Mouse (Mus musculus): ENCODE results near the gene Crb3. TPM values are rescaled to one million over a fixed set of nuclear protein-coding genes. Genes with fewer than 3 reads are reported as not detected.
A peak's percentile ranks its signal among the peaks of the same experiment; 100 is the strongest.
"Not testable (repeated sequence)": the region's sequence is repeated elsewhere in the genome, so short reads cannot be mapped to it uniquely, and the experiment has no call there.

Crb3 gene
- total and polyA plus RNA-seq, 2 experiments = 21.9 to 45.6 TPM

DNA sequence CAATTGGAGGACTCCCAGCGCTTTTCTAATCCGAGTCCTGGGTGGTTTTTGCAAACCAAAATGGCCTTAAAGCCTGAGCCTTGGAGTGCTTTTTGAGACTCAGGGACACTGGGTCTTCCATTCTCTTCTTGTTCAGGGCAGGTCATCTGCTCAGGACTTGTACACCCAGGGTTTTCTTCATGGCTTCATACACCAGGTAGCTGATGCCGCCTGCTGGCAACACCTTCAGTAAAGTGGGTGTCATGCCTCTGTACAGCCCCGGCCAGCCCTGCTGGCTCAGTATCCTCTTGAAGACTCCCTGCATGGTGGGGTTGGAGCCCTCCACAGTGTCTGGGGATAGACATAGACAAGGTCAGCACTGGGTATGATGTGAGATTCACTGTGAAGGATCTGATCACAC, 26.1 kb upstream of the Crb3 start:
- Histone ChIP-seq H3K79me2 (ENCODE audit: control insufficient read depth, insufficient read depth, low read length) (peaks cover 8% of the 10 kb centered on the region), H3K4me1 (ENCODE audit: control insufficient read depth, insufficient read depth, low read length) (peaks cover 8% of the 10 kb centered on the region; the same call in 1 of the 2 replicates), H3K36me3 (ENCODE audit: control insufficient read depth, insufficient read depth, low read length) (no peaks in the 10 kb centered on the region), H3K27me3 (ENCODE audit: control insufficient read depth, insufficient read depth, low read length) (no peaks in the 10 kb centered on the region), H3K9ac (ENCODE audit: low read depth, low read length) (no peak overlapping the region), H3K27ac (replicated peaks; ENCODE audit: insufficient read depth, low read depth, low read length) (no peak overlapping the region), H3K4me3 (ENCODE audit: insufficient read depth, low read depth, low read length) (no peak overlapping the region)
- no peak for TF ChIP-seq POLR2A (IDR thresholded peaks at IDR 0.05; ENCODE audit: extremely low read depth, insufficient read depth, low read length)
- TF ChIP-seq CTCF (IDR thresholded peaks at IDR 0.05; ENCODE audit: low read depth, low read length) = no peak
- WGBS = 94% methylated on average over 4 of the region's 4 CpGs
- DNase-seq (ENCODE audit: extremely low read depth, low read depth, low spot score) = no peak

DNA sequence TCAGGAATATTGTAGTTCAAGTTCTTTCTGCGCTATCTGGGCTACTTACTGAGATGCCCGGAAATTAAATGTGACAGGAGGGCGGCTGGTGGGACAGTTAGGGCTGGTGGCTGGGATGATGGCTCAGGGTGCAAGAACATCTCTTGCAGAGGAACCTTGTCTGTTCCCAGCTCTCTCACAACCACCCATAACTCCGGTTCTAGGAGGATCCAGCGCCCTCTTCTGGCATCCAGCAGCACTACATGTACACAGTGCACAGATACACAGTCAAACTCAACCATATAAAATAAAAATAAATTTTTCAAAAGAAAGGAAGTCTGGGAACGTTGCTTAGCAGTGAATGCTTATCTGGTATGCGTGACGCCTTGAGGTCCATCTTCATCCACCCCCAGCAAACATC, 19.9 kb upstream of the Crb3 start:
- Histone ChIP-seq H3K27ac (replicated peaks; ENCODE audit: insufficient read depth, low read depth, low read length) (no peak overlapping the region), H3K9ac (ENCODE audit: low read depth, low read length) (no peak overlapping the region), H3K4me1 (ENCODE audit: control insufficient read depth, insufficient read depth, low read length) (no peaks in the 10 kb centered on the region), H3K27me3 (ENCODE audit: control insufficient read depth, insufficient read depth, low read length) (no peaks in the 10 kb centered on the region; the same call in 1 of the 2 replicates), H3K4me3 (ENCODE audit: insufficient read depth, low read depth, low read length) (no peak overlapping the region), H3K79me2 (ENCODE audit: control insufficient read depth, insufficient read depth, low read length) (no peaks in the 10 kb centered on the region), H3K36me3 (ENCODE audit: control insufficient read depth, insufficient read depth, low read length) (no peaks in the 10 kb centered on the region)
- TF ChIP-seq POLR2A (IDR thresholded peaks at IDR 0.05; ENCODE audit: extremely low read depth, insufficient read depth, low read length) (no peak), CTCF (IDR thresholded peaks at IDR 0.05; ENCODE audit: low read depth, low read length) (peak; percentile 21; the same call in 1 of the 2 replicates)
- no peak for DNase-seq (ENCODE audit: extremely low read depth, low read depth, low spot score)
- WGBS = 47% methylated on average over 8 of the region's 8 CpGs

DNA sequence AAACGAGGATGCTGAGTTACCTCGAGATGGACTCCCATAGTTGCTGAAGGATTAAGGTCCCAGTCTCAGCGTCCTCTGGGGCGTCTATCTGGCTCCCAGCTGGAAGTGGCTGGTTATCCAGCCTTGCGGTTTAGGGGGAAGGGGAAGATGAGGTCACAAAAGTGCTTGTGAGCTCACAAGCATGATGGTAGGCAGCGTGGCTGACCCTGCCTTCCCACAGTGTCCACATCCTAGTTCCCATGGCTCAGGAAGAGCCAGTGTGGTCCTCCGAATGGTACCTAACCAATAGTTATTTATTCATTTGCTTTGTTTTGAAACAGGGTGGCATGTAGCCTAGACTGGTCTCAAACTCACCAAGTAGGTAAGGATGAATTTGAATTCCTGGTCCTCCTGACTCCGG, 17.4 kb upstream of the Crb3 start, which contains the start of gene Slc25a41:
Gene Slc25a41 (minus strand): TSS at position 101 of the 400 bp plus-strand sequence.
- TF ChIP-seq CTCF (IDR thresholded peaks at IDR 0.05; ENCODE audit: low read depth, low read length) (no peak), POLR2A (IDR thresholded peaks at IDR 0.05; ENCODE audit: extremely low read depth, insufficient read depth, low read length) (no peak)
- H3K4me1 ChIP-seq (ENCODE audit: control insufficient read depth, insufficient read depth, low read length) = no peaks in the 10 kb centered on the region
- no peak within 1 kb of the TSS for H3K9ac ChIP-seq (ENCODE audit: low read depth, low read length)
- DNase-seq (ENCODE audit: extremely low read depth, low read depth, low spot score) = no peak
- H3K36me3 ChIP-seq (ENCODE audit: control insufficient read depth, insufficient read depth, low read length) = peaks cover 6% of the 10 kb centered on the region; the same call in 1 of the 2 replicates
- H3K27ac ChIP-seq (replicated peaks; ENCODE audit: insufficient read depth, low read depth, low read length) = no peak within 1 kb of the TSS
- H3K79me2 ChIP-seq (ENCODE audit: control insufficient read depth, insufficient read depth, low read length) = no peaks in the 10 kb centered on the region
- 79% methylated on average over 8 of the region's 8 CpGs for WGBS
- H3K4me3 ChIP-seq (ENCODE audit: insufficient read depth, low read depth, low read length) = no peak within 1 kb of the TSS
- no peaks in the 10 kb centered on the region; the same call in 1 of the 2 replicates for H3K27me3 ChIP-seq (ENCODE audit: control insufficient read depth, insufficient read depth, low read length)

DNA sequence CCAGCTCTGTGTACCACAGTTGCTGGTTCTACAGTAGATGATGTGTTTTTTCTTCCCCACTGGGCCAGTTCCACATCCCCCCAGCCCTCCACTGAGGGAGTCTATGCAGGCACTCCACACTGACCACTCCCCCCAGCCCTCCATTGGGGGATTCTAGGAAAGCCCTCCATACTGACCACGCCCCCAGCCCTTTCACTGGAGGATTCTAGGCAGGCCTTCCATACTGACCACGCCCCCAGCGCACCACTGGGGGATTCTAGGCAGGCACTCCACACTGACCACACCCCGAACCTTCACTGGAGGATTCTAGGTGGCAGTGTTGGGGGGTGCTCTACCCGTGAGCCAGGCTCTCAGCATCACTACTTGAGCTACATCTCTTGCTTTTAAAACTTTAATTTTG, 11.5 kb upstream of the Crb3 start:
- Histone ChIP-seq H3K79me2 (ENCODE audit: control insufficient read depth, insufficient read depth, low read length) (no peaks in the 10 kb centered on the region), H3K27me3 (ENCODE audit: control insufficient read depth, insufficient read depth, low read length) (no peaks in the 10 kb centered on the region), H3K4me1 (ENCODE audit: control insufficient read depth, insufficient read depth, low read length) (no peaks in the 10 kb centered on the region), H3K9ac (ENCODE audit: low read depth, low read length) (no peak overlapping the region), H3K4me3 (ENCODE audit: insufficient read depth, low read depth, low read length) (no peak overlapping the region), H3K27ac (replicated peaks; ENCODE audit: insufficient read depth, low read depth, low read length) (no peak overlapping the region), H3K36me3 (ENCODE audit: control insufficient read depth, insufficient read depth, low read length) (peaks cover 22% of the 10 kb centered on the region)
- no peak for DNase-seq (ENCODE audit: extremely low read depth, low read depth, low spot score)
- 86% methylated on average over 5 of the region's 5 CpGs for WGBS
- TF ChIP-seq POLR2A (IDR thresholded peaks at IDR 0.05; ENCODE audit: extremely low read depth, insufficient read depth, low read length) (no peak), CTCF (IDR thresholded peaks at IDR 0.05; ENCODE audit: low read depth, low read length) (no peak)

DNA sequence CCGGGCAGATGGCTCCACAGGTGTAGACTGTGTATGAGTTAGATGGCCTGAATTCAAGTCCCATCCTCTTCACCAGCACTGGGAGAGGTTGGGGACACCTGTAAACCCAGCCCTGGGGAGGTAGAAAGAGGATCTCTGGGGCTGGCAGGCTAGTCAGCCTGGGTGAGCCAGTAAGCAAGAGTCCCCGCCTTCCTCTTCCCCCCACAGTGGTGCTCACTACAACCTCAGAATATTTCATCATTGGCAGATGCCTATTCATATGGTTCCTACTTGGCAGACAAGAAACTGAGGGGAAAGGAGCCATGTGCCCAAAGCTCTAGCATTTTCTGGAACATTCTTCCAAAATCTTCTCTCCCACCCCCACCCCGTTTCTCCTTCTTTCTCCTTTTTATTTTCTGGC, 10.1 kb upstream of the Crb3 start:
- Histone ChIP-seq H3K27ac (replicated peaks; ENCODE audit: insufficient read depth, low read depth, low read length) (no peak overlapping the region), H3K4me1 (ENCODE audit: control insufficient read depth, insufficient read depth, low read length) (no peaks in the 10 kb centered on the region), H3K4me3 (ENCODE audit: insufficient read depth, low read depth, low read length) (no peak overlapping the region), H3K9ac (ENCODE audit: low read depth, low read length) (no peak overlapping the region), H3K36me3 (ENCODE audit: control insufficient read depth, insufficient read depth, low read length) (peaks cover 35% of the 10 kb centered on the region), H3K79me2 (ENCODE audit: control insufficient read depth, insufficient read depth, low read length) (no peaks in the 10 kb centered on the region), H3K27me3 (ENCODE audit: control insufficient read depth, insufficient read depth, low read length) (no peaks in the 10 kb centered on the region)
- TF ChIP-seq POLR2A (IDR thresholded peaks at IDR 0.05; ENCODE audit: extremely low read depth, insufficient read depth, low read length) (no peak), CTCF (IDR thresholded peaks at IDR 0.05; ENCODE audit: low read depth, low read length) (no peak)
- no peak for DNase-seq (ENCODE audit: extremely low read depth, low read depth, low spot score)
- 93% methylated on average over 3 of the region's 3 CpGs for WGBS

DNA sequence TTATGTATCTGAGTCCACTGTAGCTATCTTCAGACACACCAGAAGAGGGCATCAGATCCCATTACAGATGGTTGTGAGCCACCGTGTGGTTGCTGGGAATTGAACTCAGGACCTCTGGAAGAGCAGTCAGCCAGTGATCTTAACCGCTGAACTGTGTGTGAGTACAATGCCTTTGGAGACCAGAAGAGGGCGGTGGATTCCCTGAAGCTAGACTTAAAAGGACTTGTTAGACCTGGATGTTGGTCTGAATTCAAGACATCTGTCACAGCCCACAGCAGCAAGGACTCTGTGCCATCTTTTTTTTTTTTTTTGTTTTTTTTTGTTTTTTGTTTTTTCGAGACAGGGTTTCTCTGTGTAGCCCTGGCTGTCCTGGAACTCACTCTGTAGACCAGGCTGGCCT, 7.2 kb upstream of the Crb3 start:
- H3K4me3 ChIP-seq (ENCODE audit: insufficient read depth, low read depth, low read length); H3K27me3 ChIP-seq (ENCODE audit: control insufficient read depth, insufficient read depth, low read length); H3K27ac ChIP-seq (replicated peaks; ENCODE audit: insufficient read depth, low read depth, low read length); H3K4me1 ChIP-seq (ENCODE audit: control insufficient read depth, insufficient read depth, low read length); H3K79me2 ChIP-seq (ENCODE audit: control insufficient read depth, insufficient read depth, low read length); H3K9ac ChIP-seq (ENCODE audit: low read depth, low read length): not testable (repeated sequence)
- WGBS = 77% methylated on average over 4 of the region's 4 CpGs
- TF ChIP-seq CTCF (IDR thresholded peaks at IDR 0.05; ENCODE audit: low read depth, low read length) = 0 out of 2 replicates have a peak, but pooled peaks have one; percentile 8
- DNase-seq (ENCODE audit: extremely low read depth, low read depth, low spot score) = peak; percentile 31
- peaks cover 38% of the 10 kb centered on the region for H3K36me3 ChIP-seq (ENCODE audit: control insufficient read depth, insufficient read depth, low read length)

Data from liver, adult 2 months (tissue).